Mouse (Mus musculus) G1E-ER4 (cell line): ENCODE measurements around the gene Slc16a11. TPM values are rescaled to one million over a fixed set of nuclear protein-coding genes. Genes with fewer than 3 reads are reported as not detected.

Experiments used
- GATA1 ChIP-seq: IDR thresholded peaks from one replicate; pipeline ENCODE4 v1.8.0; 2012; ENCODE audit warnings: low read length, inconsistent platforms
- polyA plus RNA-seq: library from polyadenylated mRNA; stranded (reverse); fragments of >175 nt; gene quantifications from 2 replicates; pipeline ENCODE4 v1.2.3, GENCODE M21; 2012

Slc16a11 gene
- polyA plus RNA-seq, 1 experiment, result not detected

DNA sequence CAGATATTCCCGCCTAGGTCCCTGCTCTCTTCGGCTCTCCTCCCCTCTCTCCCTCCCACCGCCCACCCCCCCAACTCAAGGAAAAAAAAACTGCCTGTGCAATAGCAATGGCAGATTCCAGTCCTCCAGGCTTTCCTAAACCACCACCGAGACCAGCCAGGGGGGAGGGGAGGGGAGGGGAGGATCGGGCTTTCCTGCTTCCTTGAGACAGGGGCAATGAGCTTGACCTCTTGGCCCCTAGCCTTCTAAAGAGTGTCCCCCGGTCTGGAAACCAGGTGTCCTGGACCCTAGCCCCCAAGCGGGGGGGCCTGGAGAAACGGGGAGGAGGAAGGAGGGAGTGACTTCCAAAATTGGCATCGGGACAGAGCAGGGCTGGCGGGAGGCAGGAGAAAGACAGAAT, 20.0 kb downstream of the Slc16a11 start:
- TF ChIP-seq GATA1, result no peak

GRCm38 (mm10) chr11:70233016-70233415, 20.5 kb downstream of the Slc16a11 start:
- no peak for TF ChIP-seq GATA1

- TF ChIP-seq GATA1, result no peak
Observed at GRCm38 (mm10) chr11:70234037-70234436, 21.5 kb downstream of the Slc16a11 start.

GRCm38 (mm10) chr11:70234497-70234896, 21.9 kb downstream of the Slc16a11 start:
- no peak for TF ChIP-seq GATA1

DNA sequence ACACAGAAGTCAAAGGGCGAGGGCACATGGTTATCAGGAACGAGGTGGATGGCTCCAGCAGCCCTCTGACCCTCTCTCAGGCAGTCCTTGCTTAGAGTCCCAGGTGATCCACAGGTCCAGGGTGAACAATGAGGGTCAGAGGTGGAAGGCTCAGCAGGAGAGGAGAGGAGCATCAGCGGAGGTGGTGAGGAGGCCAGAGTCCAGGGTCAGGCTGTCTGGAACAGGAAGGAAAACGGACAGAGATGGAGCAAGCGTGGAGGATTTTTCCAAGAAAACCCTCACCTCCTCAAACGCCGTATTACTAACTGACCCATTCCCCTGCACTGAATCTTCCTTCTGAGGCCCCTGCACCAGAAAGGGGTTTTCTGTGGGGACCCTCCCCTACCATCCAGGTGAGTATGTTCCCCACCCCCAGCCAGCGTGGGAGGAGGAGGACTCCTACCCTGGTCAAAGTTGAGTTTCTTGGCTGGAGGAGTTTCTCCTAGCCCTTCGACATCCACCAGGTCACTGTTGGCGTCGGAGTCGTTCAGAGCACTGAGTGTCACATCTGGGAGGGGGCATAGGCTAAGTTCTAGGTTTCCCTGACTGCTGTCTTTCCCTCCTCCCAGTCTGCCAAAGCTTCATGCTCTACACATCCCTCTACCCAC, 22.8 kb downstream of the Slc16a11 start:
- TF ChIP-seq GATA1, result no peak

GRCm38 (mm10) chr11:70236717-70237116, 24.2 kb downstream of the Slc16a11 start:
- no peak for TF ChIP-seq GATA1

GRCm38 (mm10) chr11:70237457-70238167, 25.1 kb downstream of the Slc16a11 start, which contains the start of gene 0610010K14Rik:
Gene 0610010K14Rik, minus strand, starts transcription at chr11:70237914.
- TF ChIP-seq GATA1, result no peak

DNA sequence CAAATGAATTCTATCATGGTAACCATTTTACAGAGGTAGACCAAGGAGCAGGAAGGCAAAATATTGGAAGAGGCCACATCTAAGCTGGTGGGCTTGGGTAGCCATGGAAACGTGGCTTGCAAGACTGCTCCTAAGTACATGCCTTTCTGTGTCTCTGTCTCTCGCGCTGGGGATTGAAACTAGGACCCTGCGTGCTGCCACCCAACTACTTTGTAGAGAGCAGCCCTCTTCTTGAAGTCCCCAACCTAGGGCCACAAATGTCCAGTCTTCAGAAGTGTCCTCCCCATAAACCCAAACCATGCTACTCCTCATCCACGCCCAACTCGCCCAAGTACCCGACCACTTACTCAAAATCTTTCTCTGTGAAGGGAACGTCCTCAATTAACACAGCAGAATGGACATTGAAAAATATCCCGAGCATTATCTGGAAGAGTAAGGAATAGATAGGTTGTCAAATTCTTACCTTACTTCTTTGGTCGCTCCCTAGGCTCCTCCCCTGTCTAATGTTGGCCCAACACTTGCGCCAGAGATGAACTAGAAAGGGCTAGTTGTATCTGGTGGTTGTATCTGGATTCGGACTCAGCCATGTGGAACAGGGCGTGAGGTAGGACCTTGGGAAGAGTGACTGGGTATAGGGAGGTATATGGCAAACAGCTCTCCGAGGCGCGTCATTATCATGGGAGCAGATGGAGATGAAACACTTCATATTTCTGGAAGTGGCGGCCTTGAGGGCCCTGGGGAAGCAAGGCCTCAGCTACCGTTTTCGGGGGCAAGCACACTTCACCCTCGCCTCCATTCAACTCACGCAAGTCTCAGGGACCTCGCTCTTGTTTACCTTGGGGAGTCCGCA, 26.3 kb downstream of the Slc16a11 start:
- no peak for TF ChIP-seq GATA1

GRCm38 (mm10) chr11:70239541-70240279, 27.2 kb downstream of the Slc16a11 start, which contains the start of the genes Gm21988 and Rnasek:
Gene Gm21988, minus strand, starts transcription at chr11:70239830.
Gene Rnasek, minus strand, starts transcription at chr11:70239842.
- TF ChIP-seq GATA1, result no peak

DNA sequence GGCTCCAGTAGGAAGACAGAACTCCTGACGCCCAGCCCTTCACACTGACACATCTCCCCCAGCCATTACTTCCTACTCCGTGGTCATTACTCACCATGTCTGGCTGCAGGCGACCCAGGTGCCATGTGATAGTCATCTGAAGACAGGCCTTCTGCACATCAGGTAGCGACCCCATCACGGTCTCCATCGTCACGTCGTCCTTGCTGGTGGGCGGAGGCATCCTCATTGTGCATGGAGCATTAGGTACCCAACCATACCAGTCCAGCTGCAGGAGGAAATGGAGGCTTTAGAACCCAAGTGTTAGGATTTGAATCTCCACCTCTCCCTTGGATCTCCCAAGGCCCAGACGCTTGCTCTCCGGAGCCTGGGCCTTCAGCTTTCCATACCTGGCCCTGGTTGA, 30.0 kb downstream of the Slc16a11 start:
- TF ChIP-seq GATA1, result no peak

- no peak for TF ChIP-seq GATA1
Observed at GRCm38 (mm10) chr11:70247136-70247845, 34.7 kb downstream of the Slc16a11 start.

DNA sequence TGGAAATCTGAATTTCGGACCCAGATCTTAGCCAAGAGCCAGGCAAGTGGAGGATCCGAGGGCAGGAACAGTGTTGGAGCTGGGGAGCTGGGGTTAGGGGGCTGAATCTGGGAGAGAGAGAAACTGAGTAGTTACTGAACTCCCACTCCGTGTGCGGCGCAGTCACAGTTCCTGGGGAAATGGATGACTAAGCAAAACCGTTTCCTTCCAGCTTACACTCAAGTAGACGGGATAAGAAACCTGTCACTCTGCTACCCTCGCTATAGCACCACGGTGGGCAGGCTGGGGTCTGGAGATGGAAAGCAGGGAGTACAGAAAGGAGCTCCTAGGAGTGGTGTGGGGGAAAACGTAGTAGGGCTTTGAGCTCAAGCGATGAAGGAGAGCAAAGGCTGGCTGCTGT, 37.6 kb downstream of the Slc16a11 start:
- TF ChIP-seq GATA1, result no peak

- TF ChIP-seq GATA1, result no peak
Observed at GRCm38 (mm10) chr11:70251853-70252252, 39.3 kb downstream of the Slc16a11 start.

DNA sequence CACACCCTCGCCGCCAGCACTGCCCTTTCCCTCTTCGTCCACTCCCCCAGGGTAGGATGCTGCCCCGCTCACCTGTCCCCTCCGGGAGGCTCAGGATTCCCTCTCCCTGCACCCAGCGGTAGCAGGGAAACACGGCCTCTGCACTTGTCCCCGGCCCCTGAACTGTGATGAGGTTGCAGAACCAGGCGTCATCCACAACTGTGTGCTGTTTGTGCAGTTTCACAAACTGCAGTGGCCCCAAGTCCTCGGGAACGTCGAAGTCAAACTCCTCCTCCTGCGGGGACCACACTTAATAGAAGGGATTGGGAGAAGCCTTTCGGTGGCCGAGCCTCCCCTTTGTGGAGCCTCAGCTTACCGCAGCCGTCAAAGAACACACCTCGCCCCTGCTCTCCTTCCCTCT, 41.8 kb downstream of the Slc16a11 start:
- no peak for TF ChIP-seq GATA1
